Mouse (Mus musculus) megakaryocyte, embryonic 14.5 days (primary cell): ENCODE measurements around the gene Cerkl.

Experiments used
- FLI1 ChIP-seq: IDR thresholded peaks from 2 replicates; pipeline ENCODE4 v1.6.1; 2012; ENCODE audit warnings: low read length, inconsistent platforms, mixed read lengths
- GATA1 ChIP-seq: IDR thresholded peaks from 3 replicates; pipeline ENCODE4 v1.6.1; 2012; ENCODE audit warnings: mixed read lengths, low read length, inconsistent platforms, borderline replicate concordance

DNA sequence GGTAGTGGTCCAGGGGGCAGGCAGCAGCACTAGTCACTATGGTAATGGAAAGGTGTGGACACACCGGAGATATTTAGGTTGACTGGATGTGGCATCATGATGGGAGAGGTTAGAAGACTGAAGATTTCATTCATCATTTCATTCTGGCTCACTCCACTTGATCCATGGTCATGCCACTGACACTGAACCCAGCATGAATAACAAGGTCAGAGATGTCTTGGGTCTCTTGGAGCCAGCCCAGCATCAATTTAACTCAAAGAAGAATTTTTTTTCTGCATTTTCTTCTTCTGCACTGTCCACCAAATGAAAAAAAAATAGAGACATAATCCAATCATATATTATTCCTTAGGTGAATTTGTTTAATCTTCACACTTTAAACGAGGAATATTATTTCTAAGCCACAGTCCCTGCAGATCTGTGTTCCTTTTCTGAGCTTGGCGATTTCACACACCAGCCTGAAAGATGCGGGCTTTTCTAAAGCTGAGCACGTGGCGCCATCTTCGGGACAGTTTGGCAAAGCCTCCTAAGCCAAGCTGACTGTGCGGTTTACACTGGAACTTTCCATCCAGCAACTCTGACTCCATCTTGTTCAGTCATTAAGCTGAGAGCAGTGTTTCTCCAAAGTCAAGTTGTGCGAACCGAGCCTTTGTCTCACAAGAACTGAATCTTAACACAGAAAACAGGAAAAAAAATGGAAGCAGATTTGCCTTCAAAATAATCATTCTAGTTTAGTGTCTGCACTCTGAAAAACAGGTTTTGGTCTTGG lies 42.6 kb upstream of the Cerkl start:
- no peak for TF ChIP-seq GATA1
- no peak for TF ChIP-seq FLI1
